ENCODE assay signal across 9 mouse cellular contexts in genomic region chr4:136748842-136749392, GRCm38 (mm10).
A peak's percentile ranks its signal among the peaks of the same experiment; 100 is the strongest.
DNase-seq lines count a peak whose midpoint lies in the region; ATAC-seq and TF ChIP-seq lines count a peak whose summit lies in the region.
"Had no signal": no experiment of that assay in that cellular context is flagged by ENCODE, and none has a peak within 500 bp of the region (broad histone marks: within the 10 kb centered on the region; RNA-seq: fewer than 3 reads in every experiment).

No protein-coding gene starts in this region.

- peak; percentile 47 for DNase-seq in kidney, postnatal 10 days
- no peak for DNase-seq in kidney, postnatal 36 days
- DNase-seq in WW6 (ENCODE audit: low read depth, low spot score): peak; percentile 40
- DNase-seq in adrenal gland, adult 2 months: no peak
- no peak for DNase-seq in kidney, adult 18-20 months
- DNase-seq in layer of hippocampus, adult 2 months (ENCODE audit: low spot score in 2 of 2): no peak

- TF ChIP-seq CTCF in layer of hippocampus, adult 2 months (conservative IDR thresholded peaks at IDR 0.05): no peak

- H3K9me3 ChIP-seq in heart, embryonic 16.5 days (replicated peaks; ENCODE audit: control insufficient read depth, low read length): no peaks in the 10 kb centered on the region
- no peaks in the 10 kb centered on the region for H3K9me3 ChIP-seq in midbrain, embryonic 12.5 days

- H3K36me3 ChIP-seq in heart, embryonic 16.5 days (ENCODE audit: control insufficient read depth, insufficient read depth): no peaks in the 10 kb centered on the region
- peaks cover 5% of the 10 kb centered on the region; the same call in 1 of the 2 replicates for H3K36me3 ChIP-seq in midbrain, embryonic 12.5 days

- no peak overlapping the region for H3K4me3 ChIP-seq in heart, embryonic 16.5 days (ENCODE audit: low read length)
- H3K4me3 ChIP-seq in midbrain, embryonic 12.5 days: no peak overlapping the region
- H3K4me3 ChIP-seq in layer of hippocampus, adult 2 months: no peak overlapping the region
- H3K4me3 ChIP-seq: erythroblast, embryonic 14.5 days had no signal

- WGBS in heart, embryonic 16.5 days: 31% methylated on average over 7 of the region's 7 CpGs
- WGBS in midbrain, embryonic 12.5 days: 40% methylated on average over 7 of the region's 7 CpGs

- H3K27me3 ChIP-seq in heart, embryonic 16.5 days (ENCODE audit: control insufficient read depth, insufficient read depth, low read length): peaks cover 15% of the 10 kb centered on the region
- no peaks in the 10 kb centered on the region for H3K27me3 ChIP-seq in midbrain, embryonic 12.5 days

- peak; percentile 15; the same call in 1 of the 2 replicates for ATAC-seq in heart, embryonic 16.5 days (replicated peaks; ENCODE audit: extremely low read depth, insufficient read depth, low FRiP score)
- ATAC-seq in midbrain, embryonic 12.5 days (ENCODE audit: low FRiP score, low read depth): no peak

- H3K27ac ChIP-seq in heart, embryonic 16.5 days (ENCODE audit: low read length): peak overlapping the region; percentile 48; the same call in 1 of the 2 replicates
- H3K27ac ChIP-seq in midbrain, embryonic 12.5 days (replicated peaks): peak overlapping the region; percentile 100
- H3K27ac ChIP-seq in layer of hippocampus, adult 2 months: no peak overlapping the region

- no peak overlapping the region for H3K4me2 ChIP-seq in heart, embryonic 16.5 days (ENCODE audit: low read depth, low read length)
- peak overlapping the region; percentile 24; the same call in 1 of the 2 replicates for H3K4me2 ChIP-seq in midbrain, embryonic 12.5 days (replicated peaks)

- H3K9ac ChIP-seq in heart, embryonic 16.5 days (ENCODE audit: low read length): no peak overlapping the region
- 0 out of 2 replicates have a peak overlapping the region, but pooled peaks have one; percentile 17 for H3K9ac ChIP-seq in midbrain, embryonic 12.5 days (replicated peaks)

- peaks cover 10% of the 10 kb centered on the region for H3K4me1 ChIP-seq in heart, embryonic 16.5 days (ENCODE audit: control insufficient read depth, insufficient read depth, low read length)
- peaks cover 92% of the 10 kb centered on the region for H3K4me1 ChIP-seq in midbrain, embryonic 12.5 days

Comparison
In these comparisons a context has a peak if more than half of its experiments do, and no peak if none do; other contexts are left out.
1. DNase-seq: peak in kidney, postnatal 10 days (single experiment) and WW6 (single experiment); none in kidney, postnatal 36 days (0 of 2), adrenal gland, adult 2 months (single experiment), kidney, adult 18-20 months (single experiment) and layer of hippocampus, adult 2 months (0 of 2).